Mouse (Mus musculus): ENCODE data around the gene Hhat. TPM values are rescaled to one million over a fixed set of nuclear protein-coding genes. Genes with fewer than 3 reads are reported as not detected.

Hhat gene
- total RNA-seq, 1 experiment from 2014 or later = 8.3 TPM

- DNase-seq = no peak
These were observed 283.5 kb downstream of the Hhat start for GRCm38 (mm10) chr1:192487571-192487970.

- DNase-seq = no peak
These were observed 286.0 kb downstream of the Hhat start for GRCm38 (mm10) chr1:192485030-192485429.

- DNase-seq = no peak
These were observed 289.6 kb downstream of the Hhat start for GRCm38 (mm10) chr1:192481446-192481845.

GRCm38 (mm10) chr1:192480072-192480784 lies 290.8 kb downstream of the Hhat start:
- no peak for DNase-seq

GRCm38 (mm10) chr1:192478176-192478575 lies 292.8 kb downstream of the Hhat start:
- DNase-seq = no peak

GRCm38 (mm10) chr1:192477556-192477955 lies 293.5 kb downstream of the Hhat start:
- DNase-seq = no peak

- DNase-seq = no peak
These were observed 294.3 kb downstream of the Hhat start for GRCm38 (mm10) chr1:192476704-192477103.

GRCm38 (mm10) chr1:192473134-192473533 lies 297.9 kb downstream of the Hhat start:
- DNase-seq = peak; percentile 28

GRCm38 (mm10) chr1:192472366-192472765 lies 298.7 kb downstream of the Hhat start:
- DNase-seq = no peak

GRCm38 (mm10) chr1:192463732-192464131 lies 307.3 kb downstream of the Hhat start:
- DNase-seq = no peak

- DNase-seq = peak; percentile 43
These were observed 313.4 kb downstream of the Hhat start for GRCm38 (mm10) chr1:192457526-192458206.

GRCm38 (mm10) chr1:192457037-192457436 lies 314.0 kb downstream of the Hhat start:
- DNase-seq = no peak

GRCm38 (mm10) chr1:192454981-192455380 lies 316.0 kb downstream of the Hhat start:
- no peak for DNase-seq

GRCm38 (mm10) chr1:192454501-192454900 lies 316.5 kb downstream of the Hhat start:
- no peak for DNase-seq

- DNase-seq = no peak
These were observed 319.3 kb downstream of the Hhat start for GRCm38 (mm10) chr1:192451722-192452121.

- DNase-seq = no peak
These were observed 320.6 kb downstream of the Hhat start for GRCm38 (mm10) chr1:192450425-192450824.

GRCm38 (mm10) chr1:192449572-192450351 lies 321.3 kb downstream of the Hhat start:
- peak; percentile 4 for DNase-seq

- DNase-seq = no peak
These were observed 322.5 kb downstream of the Hhat start for GRCm38 (mm10) chr1:192448512-192448911.

- no peak for DNase-seq
These were observed 323.4 kb downstream of the Hhat start for GRCm38 (mm10) chr1:192447666-192448065.

All from adrenal gland, postnatal 25 days (tissue).